Mouse (Mus musculus): ENCODE data around the gene Dlat. TPM values are rescaled to one million over a fixed set of nuclear protein-coding genes. Genes with fewer than 3 reads are reported as not detected.
A peak's percentile ranks its signal among the peaks of the same experiment; 100 is the strongest.

Gene Dlat
- polyA plus RNA-seq, 1 experiment from 2014 or later = 54.9 TPM

DNA sequence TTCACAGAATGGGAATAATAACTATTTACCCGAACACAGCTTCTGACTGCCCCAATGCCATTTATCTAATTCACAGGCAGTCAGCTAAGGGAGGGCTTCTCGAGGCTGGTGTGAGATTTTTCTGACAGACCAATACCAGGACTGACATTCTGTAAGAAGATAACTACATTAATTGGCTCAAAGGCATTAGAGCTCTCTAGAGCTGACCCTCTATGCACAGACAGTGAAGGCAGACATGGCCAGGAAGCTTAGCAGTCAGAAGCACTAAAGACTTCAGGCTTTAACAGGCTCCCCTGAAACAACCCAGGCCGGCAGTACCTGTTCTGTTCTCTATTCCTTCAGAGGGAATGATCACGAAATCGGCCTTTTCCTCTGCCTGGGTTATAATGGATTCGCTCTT, 35.6 kb upstream of the Dlat start:
- Histone ChIP-seq H3K4me2 (replicated peaks; ENCODE audit: low read depth, low read length) (no peak overlapping the region), H3K4me3 (ENCODE audit: low read depth, low read length) (no peak overlapping the region), H3K27me3 (ENCODE audit: control insufficient read depth, insufficient read depth, low read length) (peaks cover 5% of the 10 kb centered on the region), H3K9ac (ENCODE audit: low read depth, low read length) (no peak overlapping the region), H3K36me3 (ENCODE audit: control insufficient read depth, insufficient read depth, low read length) (no peaks in the 10 kb centered on the region), H3K4me1 (replicated peaks; ENCODE audit: control insufficient read depth, insufficient read depth, low read length) (0 out of 2 replicates have a peak, but pooled peaks cover 6% of the 10 kb centered on the region), H3K9me3 (ENCODE audit: control insufficient read depth, low read length) (no peaks in the 10 kb centered on the region), H3K27ac (ENCODE audit: low read depth, low read length) (no peak overlapping the region)
- DNase-seq (ENCODE audit: low spot score) (no peak), ATAC-seq (ENCODE audit: low FRiP score) (no peak)
- 86% methylated on average over 6 of the region's 6 CpGs for WGBS

DNA sequence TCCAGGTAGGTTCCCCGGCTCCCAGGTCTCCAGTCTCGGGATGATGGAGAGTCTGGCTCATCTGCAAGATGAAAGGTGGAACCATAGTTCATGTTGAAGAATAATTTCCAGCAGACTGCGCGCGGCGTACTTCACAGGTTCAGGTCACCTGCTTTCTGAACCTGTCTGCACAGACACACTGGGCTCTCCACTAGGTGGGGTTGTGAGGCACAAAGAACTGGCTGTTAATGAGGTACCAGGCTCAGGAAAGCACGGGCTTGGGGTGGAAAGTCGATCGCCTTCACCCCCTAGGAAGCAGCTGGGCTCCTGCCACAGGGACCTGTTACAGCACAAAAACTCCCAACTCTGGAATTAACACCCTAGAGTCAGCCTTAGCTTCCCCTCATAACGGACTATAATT, 34.1 kb upstream of the Dlat start:
- ATAC-seq (ENCODE audit: low FRiP score) (no peak), DNase-seq (ENCODE audit: low spot score) (peak; percentile 60)
- H3K9me3 ChIP-seq (ENCODE audit: control insufficient read depth, low read length) = no peaks in the 10 kb centered on the region
- no peaks in the 10 kb centered on the region for H3K27me3 ChIP-seq (ENCODE audit: control insufficient read depth, insufficient read depth, low read length)
- H3K4me3 ChIP-seq (ENCODE audit: low read depth, low read length) = no peak overlapping the region
- H3K4me2 ChIP-seq (replicated peaks; ENCODE audit: low read depth, low read length) = no peak overlapping the region
- 18% methylated on average over 10 of the region's 10 CpGs for WGBS
- H3K36me3 ChIP-seq (ENCODE audit: control insufficient read depth, insufficient read depth, low read length) = no peaks in the 10 kb centered on the region
- no peak overlapping the region for H3K27ac ChIP-seq (ENCODE audit: low read depth, low read length)
- 0 out of 2 replicates have a peak, but pooled peaks cover 6% of the 10 kb centered on the region for H3K4me1 ChIP-seq (replicated peaks; ENCODE audit: control insufficient read depth, insufficient read depth, low read length)
- H3K9ac ChIP-seq (ENCODE audit: low read depth, low read length) = no peak overlapping the region

DNA sequence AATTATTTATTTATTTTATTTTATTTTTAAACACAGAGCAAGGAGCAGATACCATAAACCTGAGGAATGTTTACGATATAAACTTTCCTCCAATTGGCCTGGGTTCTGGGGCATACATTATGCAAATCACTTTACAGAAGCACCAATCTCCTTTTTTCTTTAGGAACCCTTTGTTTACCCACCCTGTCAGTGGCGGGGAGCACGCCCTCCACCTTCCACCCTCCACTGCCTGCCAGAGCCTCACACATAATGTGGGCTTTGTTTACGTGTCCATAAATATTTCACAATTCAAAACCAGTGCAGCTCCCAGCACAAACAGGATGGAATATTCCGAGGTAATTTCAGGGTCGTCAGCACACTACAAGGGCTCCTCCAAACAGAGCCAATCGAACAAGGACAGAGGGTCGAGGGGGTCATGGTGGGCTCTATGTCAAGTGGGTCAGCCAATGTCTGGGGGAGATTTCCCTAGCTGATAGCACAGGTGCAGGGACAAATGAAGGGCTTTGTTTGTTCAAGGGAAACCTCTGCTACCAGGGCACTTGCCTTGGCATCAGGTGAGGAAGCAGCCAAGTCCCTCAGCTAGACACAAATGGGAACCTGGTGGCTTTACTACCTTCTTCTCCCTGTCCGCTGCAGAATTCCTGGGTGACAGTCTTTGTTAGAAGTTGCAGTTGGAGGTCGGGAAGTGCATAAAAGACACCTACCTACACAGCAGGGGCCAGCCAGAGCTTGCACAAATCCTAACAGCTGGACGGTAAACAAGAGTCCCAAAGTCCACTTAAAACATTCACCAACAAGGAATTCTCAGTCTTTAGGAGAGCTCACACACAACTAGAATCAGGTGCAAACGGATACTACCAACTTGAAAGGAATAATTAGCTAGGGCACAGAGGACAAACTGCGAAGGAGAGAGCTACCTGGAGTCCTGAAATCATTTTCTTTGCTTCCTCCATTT, 33.3 kb upstream of the Dlat start:
- peak; percentile 73 for ATAC-seq (ENCODE audit: low FRiP score)
- H3K36me3 ChIP-seq (ENCODE audit: control insufficient read depth, insufficient read depth, low read length) = no peaks in the 10 kb centered on the region
- DNase-seq (ENCODE audit: low spot score) = peak; percentile 31
- no peak overlapping the region for H3K27ac ChIP-seq (ENCODE audit: low read depth, low read length)
- H3K4me2 ChIP-seq (replicated peaks; ENCODE audit: low read depth, low read length) = peak overlapping the region; percentile 12; the same call in 1 of the 2 replicates
- WGBS = 18% methylated on average over 13 of the region's 13 CpGs
- H3K27me3 ChIP-seq (ENCODE audit: control insufficient read depth, insufficient read depth, low read length) = no peaks in the 10 kb centered on the region
- no peak overlapping the region for H3K4me3 ChIP-seq (ENCODE audit: low read depth, low read length)
- H3K9ac ChIP-seq (ENCODE audit: low read depth, low read length) = no peak overlapping the region
- H3K4me1 ChIP-seq (replicated peaks; ENCODE audit: control insufficient read depth, insufficient read depth, low read length) = 0 out of 2 replicates have a peak, but pooled peaks cover 6% of the 10 kb centered on the region
- no peaks in the 10 kb centered on the region for H3K9me3 ChIP-seq (ENCODE audit: control insufficient read depth, low read length)

DNA sequence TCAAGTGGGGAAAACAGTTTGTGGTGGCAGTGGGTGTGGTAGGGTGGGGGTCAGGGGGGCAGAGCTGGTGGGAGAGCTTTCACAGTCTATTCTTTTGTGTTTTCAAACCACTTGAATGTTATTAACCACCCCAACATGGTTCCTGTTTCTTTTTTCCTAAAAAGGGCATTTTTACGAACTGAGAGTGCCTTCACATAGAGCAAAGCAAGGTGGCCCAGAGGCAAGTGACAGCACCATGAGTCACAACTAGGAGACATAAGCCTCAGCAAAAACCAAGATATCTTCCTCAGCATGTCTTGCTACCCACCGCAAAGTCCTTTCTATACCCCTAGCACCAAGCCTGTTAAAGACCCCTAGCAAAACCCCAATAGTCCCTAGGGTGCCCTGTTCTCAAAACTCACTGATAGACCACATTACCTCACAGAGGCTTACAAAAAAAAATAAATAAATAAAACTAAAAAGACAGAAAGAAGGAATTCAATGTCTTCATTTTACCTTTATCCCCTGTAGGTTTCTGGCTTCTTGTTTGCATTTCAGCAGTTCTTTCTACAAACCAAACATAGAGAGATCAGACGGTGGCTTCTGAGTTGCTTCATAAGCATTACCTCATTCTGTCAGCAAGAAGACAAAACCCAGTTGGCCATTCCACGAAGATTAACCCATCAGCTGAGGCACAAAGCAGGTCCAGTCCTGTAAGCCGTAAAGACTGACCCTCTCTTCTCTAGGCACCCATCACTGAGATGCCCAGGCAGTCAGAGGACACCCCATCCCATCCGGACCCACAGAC, 27.5 kb upstream of the Dlat start:
- DNase-seq (ENCODE audit: low spot score) (no peak), ATAC-seq (ENCODE audit: low FRiP score) (no peak)
- H3K36me3 ChIP-seq (ENCODE audit: control insufficient read depth, insufficient read depth, low read length) = 0 out of 2 replicates have a peak, but pooled peaks cover 2% of the 10 kb centered on the region
- no peak overlapping the region for H3K27ac ChIP-seq (ENCODE audit: low read depth, low read length)
- no peak overlapping the region for H3K9ac ChIP-seq (ENCODE audit: low read depth, low read length)
- no peaks in the 10 kb centered on the region for H3K27me3 ChIP-seq (ENCODE audit: control insufficient read depth, insufficient read depth, low read length)
- WGBS = 84% methylated on average over 6 of the region's 6 CpGs
- H3K9me3 ChIP-seq (ENCODE audit: control insufficient read depth, low read length) = no peaks in the 10 kb centered on the region
- no peak overlapping the region for H3K4me3 ChIP-seq (ENCODE audit: low read depth, low read length)
- H3K4me1 ChIP-seq (replicated peaks; ENCODE audit: control insufficient read depth, insufficient read depth, low read length) = no peaks in the 10 kb centered on the region
- no peak overlapping the region for H3K4me2 ChIP-seq (replicated peaks; ENCODE audit: low read depth, low read length)

DNA sequence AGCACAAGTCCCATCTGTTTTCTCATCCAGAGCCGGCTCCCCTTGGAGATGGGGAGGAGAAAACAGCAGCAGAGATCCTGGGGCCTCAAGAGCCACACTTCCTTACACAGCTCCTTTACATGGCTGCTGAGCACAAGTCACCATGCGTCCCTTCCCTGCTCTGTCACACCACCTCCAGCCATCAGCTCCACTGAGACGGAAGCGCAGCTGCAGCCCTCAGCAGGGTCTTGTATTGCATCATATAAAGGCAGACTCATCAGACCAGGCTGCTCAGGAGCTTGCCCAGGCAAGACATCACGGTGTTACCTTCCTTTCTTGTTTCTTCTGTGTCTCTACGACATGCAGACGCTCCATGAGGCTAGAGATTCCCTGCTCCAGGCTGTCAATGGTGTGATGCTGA, 22.1 kb upstream of the Dlat start:
- no peaks in the 10 kb centered on the region for H3K9me3 ChIP-seq (ENCODE audit: control insufficient read depth, low read length)
- WGBS = 71% methylated on average over 7 of the region's 7 CpGs
- H3K9ac ChIP-seq (ENCODE audit: low read depth, low read length) = no peak overlapping the region
- no peak overlapping the region for H3K4me2 ChIP-seq (replicated peaks; ENCODE audit: low read depth, low read length)
- no peaks in the 10 kb centered on the region for H3K4me1 ChIP-seq (replicated peaks; ENCODE audit: control insufficient read depth, insufficient read depth, low read length)
- H3K27me3 ChIP-seq (ENCODE audit: control insufficient read depth, insufficient read depth, low read length) = no peaks in the 10 kb centered on the region
- H3K36me3 ChIP-seq (ENCODE audit: control insufficient read depth, insufficient read depth, low read length) = 0 out of 2 replicates have a peak, but pooled peaks cover 2% of the 10 kb centered on the region
- H3K27ac ChIP-seq (ENCODE audit: low read depth, low read length) = no peak overlapping the region
- no peak for DNase-seq (ENCODE audit: low spot score)
- ATAC-seq (ENCODE audit: low FRiP score) = no peak
- H3K4me3 ChIP-seq (ENCODE audit: low read depth, low read length) = no peak overlapping the region

DNA sequence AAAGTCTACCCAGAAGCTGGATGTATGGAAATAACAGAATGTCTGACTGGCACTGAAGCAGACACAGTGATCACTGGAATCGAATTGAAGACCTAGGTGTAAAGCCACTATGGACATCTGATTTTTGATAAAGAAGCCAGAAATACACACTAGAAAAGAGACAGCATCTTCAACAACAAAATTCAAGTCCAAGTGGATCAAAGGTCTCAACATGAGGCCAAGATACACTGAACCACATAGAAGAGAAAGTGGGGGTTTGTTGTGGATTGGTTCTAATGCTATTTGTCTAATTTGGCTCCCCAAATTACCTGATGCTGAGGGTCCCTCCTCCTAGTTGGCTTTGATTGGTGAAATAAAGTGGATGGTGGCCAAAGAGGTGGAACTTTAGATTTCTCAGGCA, 19.8 kb upstream of the Dlat start:
- DNase-seq (ENCODE audit: low spot score) = no peak
- no peak overlapping the region for H3K9ac ChIP-seq (ENCODE audit: low read depth, low read length)
- H3K4me1 ChIP-seq (replicated peaks; ENCODE audit: control insufficient read depth, insufficient read depth, low read length) = no peaks in the 10 kb centered on the region
- 0 out of 2 replicates have a peak, but pooled peaks cover 2% of the 10 kb centered on the region for H3K36me3 ChIP-seq (ENCODE audit: control insufficient read depth, insufficient read depth, low read length)
- H3K9me3 ChIP-seq (ENCODE audit: control insufficient read depth, low read length) = no peaks in the 10 kb centered on the region
- H3K27me3 ChIP-seq (ENCODE audit: control insufficient read depth, insufficient read depth, low read length) = no peaks in the 10 kb centered on the region
- H3K27ac ChIP-seq (ENCODE audit: low read depth, low read length) = no peak overlapping the region
- no peak for ATAC-seq (ENCODE audit: low FRiP score)
- WGBS = 75% methylated on average over 1 of the region's 1 CpGs
- no peak overlapping the region for H3K4me2 ChIP-seq (replicated peaks; ENCODE audit: low read depth, low read length)
- no peak overlapping the region for H3K4me3 ChIP-seq (ENCODE audit: low read depth, low read length)

DNA sequence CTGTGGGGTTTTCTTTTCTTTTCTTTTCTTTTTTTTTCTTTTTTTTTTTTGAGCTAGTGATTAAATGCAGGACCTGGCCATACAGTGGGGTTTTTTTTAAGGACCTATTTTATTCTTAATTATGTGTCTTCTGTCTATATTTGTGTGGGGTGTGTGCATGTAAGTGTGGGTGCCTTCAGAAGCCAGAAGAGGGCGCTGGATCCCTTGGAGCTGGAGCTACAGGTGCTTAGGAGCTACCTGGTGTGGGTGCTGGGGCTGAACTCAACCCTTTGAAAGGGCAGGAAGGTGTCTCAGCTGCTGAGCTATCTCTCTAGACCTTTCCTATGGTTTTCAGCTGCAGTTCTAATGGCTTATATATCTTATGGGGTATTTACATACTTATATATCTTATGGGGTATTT, 15.2 kb upstream of the Dlat start:
- ATAC-seq (ENCODE audit: low FRiP score) (no peak), DNase-seq (ENCODE audit: low spot score) (no peak)
- H3K4me2 ChIP-seq (replicated peaks; ENCODE audit: low read depth, low read length) = no peak overlapping the region
- no peaks in the 10 kb centered on the region for H3K9me3 ChIP-seq (ENCODE audit: control insufficient read depth, low read length)
- no peak overlapping the region for H3K9ac ChIP-seq (ENCODE audit: low read depth, low read length)
- no peaks in the 10 kb centered on the region for H3K27me3 ChIP-seq (ENCODE audit: control insufficient read depth, insufficient read depth, low read length)
- no peak overlapping the region for H3K27ac ChIP-seq (ENCODE audit: low read depth, low read length)
- H3K4me1 ChIP-seq (replicated peaks; ENCODE audit: control insufficient read depth, insufficient read depth, low read length) = no peaks in the 10 kb centered on the region
- no peaks in the 10 kb centered on the region for H3K36me3 ChIP-seq (ENCODE audit: control insufficient read depth, insufficient read depth, low read length)
- 14% methylated on average over 1 of the region's 1 CpGs for WGBS
- H3K4me3 ChIP-seq (ENCODE audit: low read depth, low read length) = no peak overlapping the region

DNA sequence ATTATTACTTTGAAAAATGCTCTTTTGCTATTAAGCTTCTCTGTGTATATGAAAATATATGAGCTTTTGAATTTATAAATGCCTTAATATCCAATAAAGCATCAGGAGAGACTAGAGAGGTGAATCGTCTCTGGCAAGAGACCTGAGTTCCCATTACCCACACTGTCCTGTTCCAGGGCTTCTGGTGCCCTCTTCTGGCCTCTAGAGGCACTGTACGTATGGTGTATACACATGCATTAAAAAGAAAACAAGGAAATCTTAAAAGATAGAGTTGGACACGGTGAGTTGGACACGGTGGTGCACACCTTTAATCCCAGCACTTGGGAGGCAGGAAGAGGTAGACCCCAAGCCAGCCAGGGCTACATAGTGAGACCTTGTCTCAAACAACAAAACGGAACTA, 11.1 kb upstream of the Dlat start:
- H3K4me1 ChIP-seq (replicated peaks; ENCODE audit: control insufficient read depth, insufficient read depth, low read length) = no peaks in the 10 kb centered on the region
- DNase-seq (ENCODE audit: low spot score) (peak; percentile 56), ATAC-seq (ENCODE audit: low FRiP score) (peak; percentile 63; the same call in 1 of the 2 replicates)
- H3K9me3 ChIP-seq (ENCODE audit: control insufficient read depth, low read length) = no peaks in the 10 kb centered on the region
- no peaks in the 10 kb centered on the region for H3K36me3 ChIP-seq (ENCODE audit: control insufficient read depth, insufficient read depth, low read length)
- no peak overlapping the region for H3K4me3 ChIP-seq (ENCODE audit: low read depth, low read length)
- H3K9ac ChIP-seq (ENCODE audit: low read depth, low read length) = no peak overlapping the region
- H3K27ac ChIP-seq (ENCODE audit: low read depth, low read length) = no peak overlapping the region
- no peak overlapping the region for H3K4me2 ChIP-seq (replicated peaks; ENCODE audit: low read depth, low read length)
- no peaks in the 10 kb centered on the region for H3K27me3 ChIP-seq (ENCODE audit: control insufficient read depth, insufficient read depth, low read length)
- WGBS = 39% methylated on average over 5 of the region's 5 CpGs
